Mouse (Mus musculus) limb, embryonic 11.5 days (tissue): ENCODE data around the gene Klhl8. TPM values are rescaled to one million over a fixed set of nuclear protein-coding genes. Genes with fewer than 3 reads are reported as not detected.

Experiments used
- ATAC-seq: fragments of 200-750 bp; cut with Nextera tagmentation; 2 replicates; pipeline ENCODE4 v1.8.0; 2017; ENCODE audit warnings: low read depth; ENCODE audit not compliant: insufficient number of reproducible peaks, low FRiP score, low TSS enrichment
- DNase-seq: peaks from one replicate; pipeline ENCODE4 v3.0.0-alpha.2; 2015; ENCODE audit warnings: low spot score
- H3K27ac ChIP-seq: fragments of 300-500 bp; sonication (generic); replicated peaks from 2 replicates; pipeline ENCODE4 v1.5.1; 2014; ENCODE audit warnings: low read depth, mild to moderate bottlenecking, low read length
- H3K27me3 ChIP-seq: fragments of 300-500 bp; sonication (generic); 2 replicates; pipeline ENCODE4 v1.6.1; 2014; ENCODE audit warnings: mild to moderate bottlenecking, low read length, mixed read lengths; ENCODE audit not compliant: control insufficient read depth, insufficient read depth
- H3K36me3 ChIP-seq: fragments of 300-500 bp; sonication (generic); 2 replicates; pipeline ENCODE4 v1.6.1; 2014; ENCODE audit warnings: mild to moderate bottlenecking, low read length, moderate library complexity, mixed read lengths; ENCODE audit not compliant: control insufficient read depth, insufficient read depth
- H3K4me1 ChIP-seq: fragments of 300-500 bp; sonication (generic); 2 replicates; pipeline ENCODE4 v1.6.1; 2014; ENCODE audit warnings: low read length, mixed read lengths; ENCODE audit not compliant: control insufficient read depth, insufficient read depth
- H3K4me2 ChIP-seq: fragments of 300-500 bp; sonication (generic); 2 replicates; pipeline ENCODE4 v1.6.1; 2014; ENCODE audit warnings: low read depth, mild to moderate bottlenecking, moderate library complexity; ENCODE audit not compliant: severe bottlenecking
- H3K4me3 ChIP-seq: fragments of 300-500 bp; sonication (generic); 2 replicates; pipeline ENCODE4 v1.5.1; 2014; ENCODE audit warnings: low read depth, low read length
- H3K9ac ChIP-seq: fragments of 300-500 bp; sonication (generic); 2 replicates; pipeline ENCODE4 v1.6.1; 2014; ENCODE audit warnings: mild to moderate bottlenecking, low read length
- H3K9me3 ChIP-seq: fragments of 300-500 bp; sonication (generic); 2 replicates; pipeline ENCODE4 v1.6.1; 2016; ENCODE audit warnings: low read length; ENCODE audit not compliant: control insufficient read depth
- WGBS: fragments of 180-500 bp; shearing (Covaris S2); extraction: QIAGEN DNeasy Blood & Tissue Kit; methylation state at CpG from one replicate; pipeline ENCODE4 v1.1.7; 2014; 5-methylcytosine and 5-hydroxymethylcytosine counted together
- polyA plus RNA-seq: library from polyadenylated mRNA; unstranded; fragments of >200 nt; fragmentation: Nextera tagmentation; extraction: Ambion mirVana; gene quantifications from 2 replicates; pipeline ENCODE4 v1.2.1, GENCODE M21; 2014

Klhl8 gene
- polyA plus RNA-seq, 1 experiment from 2014 or later = 11.2 TPM

- H3K36me3 ChIP-seq = no peaks in the 10 kb centered on the region
- H3K4me3 ChIP-seq = peak overlapping the region; percentile 72
- no peak overlapping the region for H3K27ac ChIP-seq
- no peaks in the 10 kb centered on the region for H3K9me3 ChIP-seq
- H3K4me2 ChIP-seq = peak overlapping the region; percentile 86
- no peak for DNase-seq
- ATAC-seq = no peak
- no peak overlapping the region for H3K9ac ChIP-seq
- 14% methylated on average over 8 of the region's 9 CpGs for WGBS
- no peaks in the 10 kb centered on the region for H3K27me3 ChIP-seq
- H3K4me1 ChIP-seq = no peaks in the 10 kb centered on the region
Measured at GRCm38 (mm10) chr5:103910156-103910555, 903 bp downstream of the Klhl8 start.

- no peak overlapping the region for H3K4me3 ChIP-seq
- H3K27me3 ChIP-seq = no peaks in the 10 kb centered on the region
- H3K27ac ChIP-seq = no peak overlapping the region
- no peak for DNase-seq
- no peak for ATAC-seq
- H3K36me3 ChIP-seq = no peaks in the 10 kb centered on the region
- no peak overlapping the region for H3K9ac ChIP-seq
- H3K9me3 ChIP-seq = no peaks in the 10 kb centered on the region
- H3K4me2 ChIP-seq = no peak overlapping the region
- no peaks in the 10 kb centered on the region for H3K4me1 ChIP-seq
- WGBS = 78% methylated on average over 3 of the region's 3 CpGs
Measured at GRCm38 (mm10) chr5:103909466-103909865, 1.6 kb downstream of the Klhl8 start.

GRCm38 (mm10) chr5:103908851-103909250 is 2.2 kb downstream of the Klhl8 start:
- Histone ChIP-seq H3K9ac (no peak overlapping the region), H3K27ac (no peak overlapping the region), H3K4me1 (no peaks in the 10 kb centered on the region), H3K27me3 (no peaks in the 10 kb centered on the region), H3K36me3 (no peaks in the 10 kb centered on the region), H3K4me2 (no peak overlapping the region), H3K9me3 (no peaks in the 10 kb centered on the region), H3K4me3 (no peak overlapping the region)
- WGBS = 47% methylated on average over 7 of the region's 7 CpGs
- no peak for DNase-seq
- ATAC-seq = no peak

- Histone ChIP-seq H3K4me2 (no peak overlapping the region), H3K9me3 (no peaks in the 10 kb centered on the region), H3K4me3 (no peak overlapping the region), H3K4me1 (no peaks in the 10 kb centered on the region), H3K27me3 (no peaks in the 10 kb centered on the region), H3K27ac (no peak overlapping the region), H3K36me3 (no peaks in the 10 kb centered on the region), H3K9ac (no peak overlapping the region)
- 89% methylated on average over 4 of the region's 4 CpGs for WGBS
- ATAC-seq = no peak
- no peak for DNase-seq
Measured at GRCm38 (mm10) chr5:103907844-103908243, 3.2 kb downstream of the Klhl8 start.

GRCm38 (mm10) chr5:103906173-103906572 is 4.9 kb downstream of the Klhl8 start:
- 90% methylated on average over 6 of the region's 6 CpGs for WGBS
- Histone ChIP-seq H3K4me1 (no peaks in the 10 kb centered on the region), H3K4me2 (no peak overlapping the region), H3K9me3 (no peaks in the 10 kb centered on the region), H3K4me3 (no peak overlapping the region), H3K27ac (no peak overlapping the region), H3K27me3 (no peaks in the 10 kb centered on the region), H3K36me3 (no peaks in the 10 kb centered on the region), H3K9ac (no peak overlapping the region)
- DNase-seq (no peak), ATAC-seq (no peak)

GRCm38 (mm10) chr5:103898310-103898709 is 12.7 kb downstream of the Klhl8 start:
- Histone ChIP-seq H3K9me3 (no peaks in the 10 kb centered on the region), H3K4me2 (no peak overlapping the region), H3K4me3 (no peak overlapping the region), H3K36me3 (no peaks in the 10 kb centered on the region), H3K27me3 (no peaks in the 10 kb centered on the region), H3K9ac (no peak overlapping the region), H3K4me1 (no peaks in the 10 kb centered on the region), H3K27ac (no peak overlapping the region)
- 33% methylated on average over 1 of the region's 1 CpGs for WGBS
- no peak for DNase-seq
- ATAC-seq = no peak

- DNase-seq (no peak), ATAC-seq (no peak)
- Histone ChIP-seq H3K4me1 (no peaks in the 10 kb centered on the region), H3K27me3 (no peaks in the 10 kb centered on the region), H3K9me3 (no peaks in the 10 kb centered on the region), H3K4me3 (no peak overlapping the region), H3K9ac (no peak overlapping the region), H3K36me3 (no peaks in the 10 kb centered on the region), H3K4me2 (no peak overlapping the region), H3K27ac (no peak overlapping the region)
- 46% methylated on average over 15 of the region's 15 CpGs for WGBS
Measured at GRCm38 (mm10) chr5:103889766-103890165, 21.3 kb downstream of the Klhl8 start.

- Histone ChIP-seq H3K9me3 (no peaks in the 10 kb centered on the region), H3K36me3 (peaks cover 2% of the 10 kb centered on the region), H3K4me2 (no peak overlapping the region), H3K27me3 (no peaks in the 10 kb centered on the region), H3K4me3 (no peak overlapping the region), H3K27ac (no peak overlapping the region), H3K9ac (no peak overlapping the region), H3K4me1 (peaks cover 9% of the 10 kb centered on the region; the same call in 1 of the 2 replicates)
- 77% methylated on average over 4 of the region's 4 CpGs for WGBS
- DNase-seq (no peak), ATAC-seq (no peak)
Measured at GRCm38 (mm10) chr5:103863759-103864158, 47.3 kb downstream of the Klhl8 start.

GRCm38 (mm10) chr5:103860622-103861021 is 50.4 kb downstream of the Klhl8 start:
- no peak overlapping the region for H3K9ac ChIP-seq
- H3K9me3 ChIP-seq = no peaks in the 10 kb centered on the region
- no peak overlapping the region for H3K4me2 ChIP-seq
- 96% methylated on average over 11 of the region's 11 CpGs for WGBS
- ATAC-seq = no peak
- H3K27ac ChIP-seq = no peak overlapping the region
- DNase-seq = no peak
- H3K27me3 ChIP-seq = no peaks in the 10 kb centered on the region
- H3K36me3 ChIP-seq = peaks cover 2% of the 10 kb centered on the region; the same call in 1 of the 2 replicates
- peaks cover under 1% of the 10 kb centered on the region; the same call in 1 of the 2 replicates for H3K4me1 ChIP-seq
- no peak overlapping the region for H3K4me3 ChIP-seq
